In genomic region chr9:55151096-55151495, GRCm38 (mm10) we compare ENCODE assay signal across 8 mouse cellular contexts. TPM values are rescaled to one million over a fixed set of nuclear protein-coding genes. Genes with fewer than 3 reads are reported as not detected.
DNase-seq lines count a peak whose midpoint lies in the region; ATAC-seq lines count a peak whose summit lies in the region.

No protein-coding gene starts in this region.

- no peak for ATAC-seq in heart, embryonic 15.5 days (replicated peaks; ENCODE audit: insufficient number of reproducible peaks, insufficient read depth, low FRiP score, low read depth)
- ATAC-seq in limb, embryonic 12.5 days (ENCODE audit: insufficient number of reproducible peaks, insufficient read depth, low FRiP score, low TSS enrichment, low read depth) = no peak

- H3K4me2 ChIP-seq in heart, embryonic 15.5 days = peak overlapping the region; percentile 80
- peak overlapping the region; percentile 77 for H3K4me2 ChIP-seq in limb, embryonic 12.5 days

- no peak for DNase-seq in heart, adult 9 months (ENCODE audit: low spot score in 2 of 2)
- DNase-seq in urinary bladder, postnatal 25 days (ENCODE audit: low spot score) = peak; percentile 20
- no peak for DNase-seq in urinary bladder, adult 2 months (ENCODE audit: low spot score)
- peak; percentile 8 to 26 for DNase-seq in spleen, postnatal 36 days (ENCODE audit: low spot score in 2 of 2)
- DNase-seq in frontal cortex, postnatal 10 days (ENCODE audit: low spot score in 2 of 2) = no peak
- no peak for DNase-seq in retina, postnatal 1 day

- H3K4me3 ChIP-seq in heart, embryonic 15.5 days = peak overlapping the region; percentile 98; the same call in 1 of the 2 replicates
- peak overlapping the region; percentile 91; the same call in 1 of the 2 replicates for H3K4me3 ChIP-seq in limb, embryonic 12.5 days (replicated peaks)

- no peak overlapping the region for H3K27ac ChIP-seq in heart, embryonic 15.5 days
- no peak overlapping the region for H3K27ac ChIP-seq in limb, embryonic 12.5 days

- H3K9me3 ChIP-seq in heart, embryonic 15.5 days (replicated peaks) = no peaks in the 10 kb centered on the region
- H3K9me3 ChIP-seq in limb, embryonic 12.5 days = no peaks in the 10 kb centered on the region

- no peak overlapping the region for H3K9ac ChIP-seq in heart, embryonic 15.5 days
- H3K9ac ChIP-seq in limb, embryonic 12.5 days (replicated peaks) = no peak overlapping the region

- H3K36me3 ChIP-seq in heart, embryonic 15.5 days = no peaks in the 10 kb centered on the region
- no peaks in the 10 kb centered on the region for H3K36me3 ChIP-seq in limb, embryonic 12.5 days

- peaks cover 14% of the 10 kb centered on the region for H3K4me1 ChIP-seq in heart, embryonic 15.5 days (replicated peaks)
- peaks cover 14% of the 10 kb centered on the region for H3K4me1 ChIP-seq in limb, embryonic 12.5 days (replicated peaks)

- H3K27me3 ChIP-seq in heart, embryonic 15.5 days = no peaks in the 10 kb centered on the region
- H3K27me3 ChIP-seq in limb, embryonic 12.5 days = no peaks in the 10 kb centered on the region

RNA-seq across cellular contexts. Expression of gene Ube2q2, which starts 2.4 kb away (rescaled TPM):
- polyA plus RNA-seq in heart, embryonic 15.5 days (2015; fragmentation: Nextera tagmentation; extraction: Ambion mirVana) = 26.1 and 26.5 TPM in 2 replicates
- polyA plus RNA-seq in urinary bladder, adult 2 months (2012; rRNA removed) = 27.5 and 28.2 TPM in 2 replicates
- polyA plus RNA-seq in limb, embryonic 12.5 days (2016; fragmentation: Nextera tagmentation; extraction: Ambion mirVana) = 45.1 and 48.3 TPM in 2 replicates

RNA-seq across cellular contexts. Expression of gene Fbxo22, which starts 57.6 kb away (rescaled TPM):
- 51.7 and 51.8 TPM in 2 replicates for polyA plus RNA-seq in heart, embryonic 15.5 days (2015; fragmentation: Nextera tagmentation; extraction: Ambion mirVana)
- 30.0 and 32.5 TPM in 2 replicates for polyA plus RNA-seq in urinary bladder, adult 2 months (2012; rRNA removed)
- polyA plus RNA-seq in limb, embryonic 12.5 days (2016; fragmentation: Nextera tagmentation; extraction: Ambion mirVana) = 71.5 and 73.6 TPM in 2 replicates

Comparison
In these comparisons a context has a peak if more than half of its experiments do, and no peak if none do; other contexts are left out.
1. DNase-seq: peak in urinary bladder, postnatal 25 days (single experiment) and spleen, postnatal 36 days (2 of 2); none in heart, adult 9 months (0 of 2), urinary bladder, adult 2 months (single experiment), frontal cortex, postnatal 10 days (0 of 2) and retina, postnatal 1 day (single experiment).